Mouse (Mus musculus): ENCODE results near the gene Wdr54. TPM values are rescaled to one million over a fixed set of nuclear protein-coding genes. Genes with fewer than 3 reads are reported as not detected.
A peak's percentile ranks its signal among the peaks of the same experiment; 100 is the strongest.

The Wdr54 gene
- polyA plus RNA-seq (2015; fragmentation: Nextera tagmentation; extraction: Ambion mirVana): 14.9 and 16.0 TPM in 2 replicates

DNA sequence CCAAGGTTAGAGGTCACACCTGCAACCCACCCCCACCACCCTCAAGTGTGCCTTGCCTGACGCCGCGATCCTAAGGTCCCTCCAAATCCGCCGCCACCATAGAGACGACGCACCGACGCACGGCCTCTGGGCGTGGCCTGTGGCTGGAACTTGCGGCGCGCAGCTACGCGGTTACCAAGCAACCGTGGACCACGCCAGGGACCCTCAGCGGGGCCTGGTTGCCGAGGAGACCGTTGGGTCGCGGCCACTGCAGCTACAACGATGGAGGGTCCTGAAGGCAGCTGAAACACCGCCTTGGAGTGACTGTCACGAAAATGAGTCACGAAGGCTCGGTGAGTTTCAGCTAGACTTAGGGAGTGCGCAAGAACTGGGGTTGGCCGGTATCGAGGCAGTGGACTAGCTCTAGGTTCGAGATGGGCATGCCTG lies at the start of gene Wdr54, which contains the start of gene 1700003E16Rik:
Gene Wdr54 (minus strand): TSS at position 139 of the 426 bp plus-strand sequence.
Gene 1700003E16Rik (plus strand): TSS at position 146 of the 426 bp plus-strand sequence.
- Histone ChIP-seq H3K9ac (peak within 1 kb of the TSS; percentile 76), H3K36me3 (peaks cover 20% of the 10 kb centered on the region), H3K4me1 (replicated peaks) (peaks cover 32% of the 10 kb centered on the region), H3K4me3 (peak within 1 kb of the TSS; percentile 53), H3K27ac (replicated peaks) (peak within 1 kb of the TSS; percentile 52; the same call in 1 of the 2 replicates), H3K4me2 (peak within 1 kb of the TSS; percentile 86), H3K9me3 (no peaks in the 10 kb centered on the region), H3K27me3 (peaks cover 15% of the 10 kb centered on the region)
- under 1% methylated on average over 32 of the region's 32 CpGs for WGBS
- ATAC-seq (ENCODE audit: low read depth): peak; percentile 88

DNA sequence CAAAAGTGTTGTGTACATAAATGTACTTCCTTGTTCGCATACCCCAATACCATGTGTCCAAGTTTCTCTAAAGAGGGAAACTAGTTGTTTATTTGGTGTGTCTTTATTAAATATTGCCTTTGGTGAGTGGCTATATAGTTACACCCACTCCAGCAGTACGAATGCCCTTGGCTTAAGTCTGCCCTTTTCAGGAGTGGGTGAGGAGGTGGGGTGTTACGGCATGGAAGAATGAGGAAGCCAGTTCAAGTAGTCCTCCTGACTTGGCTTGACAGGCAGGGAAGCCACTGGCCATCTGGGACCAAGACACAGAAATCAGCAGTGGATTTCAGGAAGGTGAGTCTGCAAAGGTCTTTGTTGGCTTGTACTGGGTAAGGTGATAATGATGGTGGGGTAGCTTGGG lies 49.7 kb upstream of the Wdr54 start:
- no peaks in the 10 kb centered on the region for H3K27me3 ChIP-seq
- no peak overlapping the region for H3K4me2 ChIP-seq
- no peak overlapping the region for H3K4me3 ChIP-seq
- no peak for ATAC-seq (ENCODE audit: low read depth)
- H3K36me3 ChIP-seq: peaks cover 6% of the 10 kb centered on the region
- H3K4me1 ChIP-seq (replicated peaks): peaks cover 6% of the 10 kb centered on the region
- no peak overlapping the region for H3K27ac ChIP-seq (replicated peaks)
- no peaks in the 10 kb centered on the region for H3K9me3 ChIP-seq
- H3K9ac ChIP-seq: no peak overlapping the region
- WGBS: 90% methylated on average over 3 of the region's 3 CpGs

DNA sequence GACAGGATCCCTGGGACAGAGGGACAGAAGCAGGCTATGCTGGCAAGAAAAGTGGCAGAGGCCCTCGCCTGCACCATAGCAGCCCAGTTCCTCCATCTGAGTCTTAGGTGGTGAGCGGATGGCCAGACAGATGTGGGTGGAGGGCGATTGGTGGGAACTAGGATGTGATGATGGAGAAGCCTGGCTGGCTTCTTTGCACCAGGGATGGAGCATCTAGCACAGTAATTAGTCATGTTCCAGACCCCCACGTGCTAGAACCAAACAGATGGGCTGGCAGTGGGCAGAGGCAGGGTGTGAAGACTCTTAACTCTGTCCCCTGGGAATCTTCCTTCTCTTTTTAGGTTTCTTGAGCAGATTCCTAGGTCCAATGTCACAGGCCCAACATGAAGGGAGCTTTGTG lies 47.1 kb upstream of the Wdr54 start:
- Histone ChIP-seq H3K27me3 (no peaks in the 10 kb centered on the region), H3K4me1 (replicated peaks) (no peaks in the 10 kb centered on the region), H3K4me2 (no peak overlapping the region), H3K36me3 (peaks cover 30% of the 10 kb centered on the region), H3K27ac (replicated peaks) (no peak overlapping the region), H3K9ac (no peak overlapping the region), H3K9me3 (no peaks in the 10 kb centered on the region), H3K4me3 (no peak overlapping the region)
- ATAC-seq (ENCODE audit: low read depth): no peak
- WGBS: 79% methylated on average over 4 of the region's 4 CpGs

DNA sequence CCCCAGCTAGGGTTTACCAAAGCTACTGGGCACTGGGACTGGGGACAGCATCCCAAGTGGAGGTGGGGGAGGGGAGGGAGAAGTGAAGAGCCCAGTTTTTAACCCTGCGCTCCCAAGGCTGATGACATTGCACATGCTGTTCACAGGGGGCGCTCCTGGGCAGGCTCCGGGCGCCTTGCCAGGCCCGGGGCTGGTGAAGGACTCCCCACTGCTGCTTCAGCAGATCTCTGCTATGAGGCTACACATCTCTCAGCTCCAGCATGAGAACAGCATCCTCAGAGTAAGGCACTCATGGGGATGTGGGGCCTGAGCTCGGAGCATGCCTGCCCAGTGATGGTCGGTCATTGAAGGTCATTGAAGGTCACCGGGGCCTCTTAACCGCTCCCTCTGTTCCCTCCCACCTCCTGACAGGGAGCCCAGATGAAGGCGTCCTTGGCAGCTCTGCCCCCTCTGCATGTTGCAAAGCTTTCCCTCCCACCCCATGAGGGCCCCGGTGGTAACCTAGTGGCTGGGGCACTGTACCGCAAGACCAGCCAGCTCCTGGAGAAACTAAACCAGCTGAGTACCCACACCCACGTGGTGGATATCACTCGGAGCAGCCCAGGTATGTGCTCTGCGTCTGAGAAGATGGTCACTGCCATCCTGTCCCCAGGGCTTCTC lies 41.3 kb upstream of the Wdr54 start:
- no peak overlapping the region for H3K4me2 ChIP-seq
- H3K4me1 ChIP-seq (replicated peaks): 0 out of 2 replicates have a peak, but pooled peaks cover 4% of the 10 kb centered on the region
- H3K36me3 ChIP-seq: peaks cover 89% of the 10 kb centered on the region
- WGBS: 41% methylated on average over 15 of the region's 15 CpGs
- no peaks in the 10 kb centered on the region for H3K27me3 ChIP-seq
- ATAC-seq (ENCODE audit: low read depth): peak; percentile 17
- no peaks in the 10 kb centered on the region for H3K9me3 ChIP-seq
- no peak overlapping the region for H3K27ac ChIP-seq (replicated peaks)
- H3K4me3 ChIP-seq: no peak overlapping the region
- no peak overlapping the region for H3K9ac ChIP-seq

DNA sequence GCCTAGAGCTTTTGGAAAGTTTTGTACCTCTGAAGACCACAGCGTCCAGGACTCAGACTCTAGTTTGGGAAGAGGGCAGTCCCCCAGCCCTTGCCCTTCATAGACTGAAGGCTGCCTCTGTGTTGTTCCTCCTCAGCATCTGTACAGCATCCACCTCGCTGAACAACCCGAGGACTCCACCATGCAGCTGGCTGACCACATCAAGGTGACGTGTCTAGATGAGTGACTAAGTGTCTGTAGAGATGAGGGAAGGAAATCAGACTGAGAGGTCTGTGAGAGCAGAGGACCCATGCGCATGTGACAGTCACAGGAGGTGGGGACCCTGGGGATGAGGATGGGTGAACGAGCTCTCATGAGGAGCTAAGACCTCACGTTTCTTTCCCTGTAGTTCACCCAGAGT lies 37.4 kb upstream of the Wdr54 start:
- no peaks in the 10 kb centered on the region for H3K9me3 ChIP-seq
- H3K9ac ChIP-seq: no peak overlapping the region
- no peak overlapping the region for H3K27ac ChIP-seq (replicated peaks)
- H3K36me3 ChIP-seq: peaks cover 100% of the 10 kb centered on the region
- no peaks in the 10 kb centered on the region for H3K27me3 ChIP-seq
- H3K4me2 ChIP-seq: no peak overlapping the region
- no peak for ATAC-seq (ENCODE audit: low read depth)
- WGBS: 91% methylated on average over 7 of the region's 7 CpGs
- H3K4me3 ChIP-seq: no peak overlapping the region
- peaks cover 9% of the 10 kb centered on the region for H3K4me1 ChIP-seq (replicated peaks)

DNA sequence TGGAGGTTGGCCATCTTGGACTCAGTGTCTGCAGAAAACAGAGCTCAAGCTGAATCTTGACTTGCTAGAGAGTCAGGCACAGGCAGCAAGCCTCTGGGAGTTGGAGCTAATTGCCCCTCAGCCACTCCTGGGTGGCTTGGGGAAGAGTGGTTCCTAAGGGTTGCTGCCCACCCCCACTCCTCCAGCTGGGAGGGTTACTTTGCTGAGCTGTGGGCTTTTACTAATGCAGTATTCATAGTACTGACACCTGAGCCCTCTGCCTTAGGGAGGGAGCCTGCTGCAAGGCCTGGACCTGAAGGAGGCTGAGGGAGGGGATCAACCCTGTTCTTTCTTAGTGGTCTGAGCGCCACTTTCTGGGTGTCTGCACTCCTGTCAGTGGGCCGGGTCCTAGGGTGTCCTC lies 30.7 kb upstream of the Wdr54 start:
- Histone ChIP-seq H3K36me3 (peaks cover 63% of the 10 kb centered on the region), H3K4me3 (peak overlapping the region; percentile 59), H3K4me1 (replicated peaks) (peaks cover 44% of the 10 kb centered on the region), H3K27me3 (no peaks in the 10 kb centered on the region), H3K9me3 (no peaks in the 10 kb centered on the region), H3K9ac (peak overlapping the region; percentile 90), H3K27ac (replicated peaks) (peak overlapping the region; percentile 92), H3K4me2 (peak overlapping the region; percentile 70)
- ATAC-seq (ENCODE audit: low read depth): 0 out of 2 replicates have a peak, but pooled peaks have one; percentile 6
- 55% methylated on average over 2 of the region's 2 CpGs for WGBS

DNA sequence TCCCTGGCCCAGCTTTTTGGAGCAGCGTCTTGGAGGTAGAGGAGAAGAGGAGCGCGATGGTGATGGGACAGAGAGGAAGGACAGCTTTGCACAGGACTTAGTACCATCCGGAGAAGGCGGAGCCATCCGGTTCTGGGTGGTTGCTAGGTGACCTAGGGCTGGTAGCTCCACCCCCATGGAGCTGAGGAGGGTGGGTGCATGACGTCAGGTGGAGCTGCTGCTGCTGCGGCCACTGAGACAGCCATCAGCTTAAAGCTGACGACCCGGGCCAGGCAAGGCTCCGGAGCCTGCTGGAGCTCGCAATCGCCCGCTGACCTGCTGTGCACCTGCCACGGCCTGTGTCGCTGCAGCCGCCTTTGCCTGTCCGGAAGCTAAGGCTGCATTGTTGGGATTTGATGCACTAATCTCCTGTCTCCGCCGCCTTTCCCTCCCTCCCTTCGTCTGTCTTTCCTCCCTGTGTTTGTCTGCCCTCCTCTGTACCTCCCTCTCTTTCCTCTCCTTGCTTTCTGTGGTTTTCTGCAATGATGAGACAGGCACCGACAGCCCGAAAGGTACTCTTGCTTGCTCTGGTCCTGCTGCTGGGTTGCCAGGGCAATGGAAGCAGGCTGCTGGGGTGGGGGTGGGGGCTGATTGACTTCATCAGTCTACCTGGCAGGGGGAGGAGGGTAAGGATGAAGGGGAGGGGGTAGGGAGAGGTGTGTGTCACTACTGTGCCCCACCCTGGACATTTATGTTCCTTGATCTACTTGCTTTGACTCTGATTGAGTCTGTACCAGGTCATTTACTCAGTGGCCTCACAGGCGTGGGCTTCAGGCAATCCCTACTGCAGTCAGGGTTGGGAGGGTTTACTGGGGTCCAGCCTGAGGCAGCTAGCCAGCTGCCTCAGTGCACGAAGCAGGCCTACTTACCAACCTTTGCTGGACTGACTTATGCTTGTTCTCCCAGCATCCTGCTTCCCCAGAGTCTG lies 30.0 kb upstream of the Wdr54 start:
- 6% methylated on average over 25 of the region's 25 CpGs for WGBS
- Histone ChIP-seq H3K4me3 (peak overlapping the region; percentile 59), H3K4me1 (replicated peaks) (peaks cover 44% of the 10 kb centered on the region), H3K9ac (peak overlapping the region; percentile 90), H3K36me3 (peaks cover 55% of the 10 kb centered on the region), H3K4me2 (peak overlapping the region; percentile 70), H3K9me3 (no peaks in the 10 kb centered on the region), H3K27ac (replicated peaks) (peak overlapping the region; percentile 92), H3K27me3 (no peaks in the 10 kb centered on the region)
- peak; percentile 96 for ATAC-seq (ENCODE audit: low read depth)

DNA sequence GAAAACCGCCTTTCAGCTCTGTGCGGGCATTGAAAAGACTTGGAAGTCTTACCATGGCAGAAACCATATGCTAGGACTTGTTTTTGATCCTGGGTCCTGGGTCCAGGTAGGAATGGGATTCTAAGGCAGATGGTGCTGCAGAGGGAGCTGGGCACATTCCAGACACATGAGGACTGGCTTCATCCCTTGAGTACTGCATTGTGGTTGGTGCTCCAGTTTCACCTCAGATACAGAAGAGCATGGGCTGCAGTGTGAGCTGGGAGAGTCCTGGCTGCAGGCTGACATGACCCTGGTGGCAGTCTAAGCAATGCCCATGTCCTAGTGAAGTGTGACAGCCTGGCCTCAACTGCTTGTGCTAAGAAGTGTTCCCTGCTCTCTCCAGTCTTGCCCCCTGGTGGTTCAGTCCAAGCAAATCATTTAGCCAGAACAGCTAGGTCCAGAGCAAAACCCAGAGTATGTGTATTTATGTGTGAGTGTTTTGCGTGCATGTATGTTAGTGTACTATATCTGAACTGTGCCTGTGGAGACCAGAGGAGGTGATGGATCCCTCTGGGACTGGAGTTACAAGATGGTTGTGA lies 28.8 kb upstream of the Wdr54 start:
- 85% methylated on average over 3 of the region's 3 CpGs for WGBS
- Histone ChIP-seq H3K27me3 (no peaks in the 10 kb centered on the region), H3K4me3 (no peak overlapping the region), H3K9me3 (no peaks in the 10 kb centered on the region), H3K4me1 (replicated peaks) (peaks cover 57% of the 10 kb centered on the region), H3K9ac (peak overlapping the region; percentile 90; the same call in 1 of the 2 replicates), H3K27ac (replicated peaks) (peak overlapping the region; percentile 92; the same call in 1 of the 2 replicates), H3K4me2 (no peak overlapping the region), H3K36me3 (peaks cover 43% of the 10 kb centered on the region)
- no peak for ATAC-seq (ENCODE audit: low read depth)

DNA sequence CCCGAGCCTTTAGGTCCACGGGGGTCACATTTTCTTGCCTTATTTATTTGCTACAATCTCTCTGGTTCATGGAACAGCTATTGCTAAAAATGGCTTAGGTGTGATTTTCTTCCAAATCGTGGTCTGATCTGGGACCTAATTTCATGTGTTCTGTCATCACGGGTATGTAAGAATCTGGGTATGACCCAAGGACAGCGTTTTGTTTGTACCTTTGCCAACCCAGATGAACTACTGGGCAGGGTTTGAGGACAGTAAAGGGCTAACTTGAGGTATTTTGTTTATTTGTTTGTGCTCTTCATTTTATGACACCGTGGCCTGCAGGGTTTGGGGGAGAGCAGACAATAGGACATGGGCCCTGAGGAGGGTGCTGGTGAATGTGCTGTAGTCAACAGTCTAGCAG lies 24.4 kb upstream of the Wdr54 start:
- peak overlapping the region; percentile 80 for H3K9ac ChIP-seq
- H3K36me3 ChIP-seq: peaks cover 34% of the 10 kb centered on the region
- H3K4me1 ChIP-seq (replicated peaks): peaks cover 34% of the 10 kb centered on the region
- peak overlapping the region; percentile 68 for H3K4me2 ChIP-seq
- H3K27me3 ChIP-seq: no peaks in the 10 kb centered on the region
- H3K27ac ChIP-seq (replicated peaks): no peak overlapping the region
- 79% methylated on average over 6 of the region's 6 CpGs for WGBS
- H3K4me3 ChIP-seq: peak overlapping the region; percentile 49
- ATAC-seq (ENCODE audit: low read depth): no peak
- no peaks in the 10 kb centered on the region for H3K9me3 ChIP-seq

DNA sequence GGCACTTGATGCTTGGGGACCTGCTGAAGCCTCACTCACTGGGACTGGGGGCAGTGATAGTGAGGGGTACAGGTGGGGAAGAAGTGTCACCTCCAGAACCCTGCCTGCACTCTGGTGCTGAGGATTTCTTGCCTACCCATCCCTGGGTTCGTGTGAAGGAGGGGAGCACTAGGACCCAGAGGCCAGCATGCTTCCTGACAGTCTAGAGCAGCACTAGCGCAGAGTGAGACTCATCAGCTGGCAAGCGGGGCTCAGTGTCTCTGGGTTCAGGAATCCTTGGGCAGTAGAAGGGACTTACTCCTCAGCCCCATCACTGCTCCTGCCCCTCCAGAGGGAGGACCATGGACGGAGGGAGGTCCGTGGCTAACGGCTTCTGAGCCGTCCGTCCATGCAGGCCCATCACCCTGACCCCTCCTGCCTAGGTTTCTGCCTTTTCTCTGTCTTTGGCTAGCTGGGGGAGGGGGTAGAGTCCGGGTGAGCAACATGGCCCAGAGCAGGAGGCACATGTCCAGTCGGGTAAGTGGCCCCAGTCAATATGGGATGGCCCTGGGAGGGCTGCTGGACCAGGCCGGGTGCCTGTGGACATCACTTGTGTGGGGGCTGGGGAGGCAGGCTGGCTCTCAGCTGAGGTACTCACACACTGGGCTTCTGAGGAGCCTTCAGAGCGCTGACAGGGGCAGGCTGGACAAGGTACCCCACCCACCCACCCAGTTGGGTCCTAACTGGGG lies 23.4 kb upstream of the Wdr54 start:
- Histone ChIP-seq H3K4me2 (peak overlapping the region; percentile 68), H3K27ac (replicated peaks) (peak overlapping the region; percentile 52), H3K4me3 (peak overlapping the region; percentile 49), H3K4me1 (replicated peaks) (peaks cover 25% of the 10 kb centered on the region), H3K27me3 (no peaks in the 10 kb centered on the region), H3K36me3 (peaks cover 33% of the 10 kb centered on the region), H3K9ac (peak overlapping the region; percentile 80), H3K9me3 (no peaks in the 10 kb centered on the region)
- 16% methylated on average over 12 of the region's 12 CpGs for WGBS
- ATAC-seq (ENCODE audit: low read depth): peak; percentile 85

DNA sequence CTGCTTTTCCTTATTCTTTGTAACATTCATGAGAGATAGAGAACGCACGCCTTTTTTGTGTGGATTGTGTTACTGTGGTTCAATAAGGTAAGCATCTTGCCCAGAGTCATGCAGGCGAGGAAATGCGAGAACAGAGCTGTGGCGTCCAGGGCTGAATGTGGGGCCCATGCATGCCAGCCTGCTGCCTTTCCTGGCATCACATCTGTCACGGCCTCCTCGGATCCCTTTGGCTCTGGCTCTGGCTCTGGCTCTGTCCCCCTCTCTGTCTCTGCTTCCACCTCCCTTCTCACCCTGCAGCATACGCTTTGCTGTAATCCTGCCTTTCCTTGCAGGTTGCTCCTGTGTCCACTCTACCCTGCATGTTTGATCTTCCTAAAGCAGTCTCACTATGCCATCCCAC lies 19.8 kb upstream of the Wdr54 start:
- Histone ChIP-seq H3K9ac (no peak overlapping the region; the same call in 1 of the 2 replicates), H3K4me2 (no peak overlapping the region), H3K36me3 (peaks cover 7% of the 10 kb centered on the region; the same call in 1 of the 2 replicates), H3K4me3 (no peak overlapping the region), H3K4me1 (replicated peaks) (peaks cover 50% of the 10 kb centered on the region), H3K27me3 (no peaks in the 10 kb centered on the region), H3K27ac (replicated peaks) (no peak overlapping the region), H3K9me3 (no peaks in the 10 kb centered on the region)
- WGBS: 86% methylated on average over 8 of the region's 8 CpGs
- ATAC-seq (ENCODE audit: low read depth): no peak

Data from neural tube, embryonic 13.5 days (tissue).